Comparison of ENCODE assay signal across 6 mouse cellular contexts in genomic region chr5:35717455-35717854, GRCm38 (mm10).
"Had no signal": no experiment of that assay in that cellular context is flagged by ENCODE, and none has a peak within 500 bp of the region (broad histone marks: within the 10 kb centered on the region; RNA-seq: fewer than 3 reads in every experiment).

No protein-coding gene starts in this region.

- H3K36me3 ChIP-seq: limb, embryonic 10.5 days; liver, embryonic 15.5 days; midbrain, embryonic 10.5 days; neural tube, embryonic 13.5 days had no signal

- H3K4me2 ChIP-seq: liver, embryonic 11.5 days; liver, embryonic 15.5 days; neural tube, embryonic 13.5 days had no signal

- H3K4me3 ChIP-seq: left cerebral cortex, adult 2 months; limb, embryonic 10.5 days; liver, embryonic 15.5 days; midbrain, embryonic 10.5 days; neural tube, embryonic 13.5 days had no signal

- H3K9me3 ChIP-seq: limb, embryonic 10.5 days; liver, embryonic 15.5 days; midbrain, embryonic 10.5 days; neural tube, embryonic 13.5 days had no signal

- H3K4me1 ChIP-seq: liver, embryonic 15.5 days; midbrain, embryonic 10.5 days; neural tube, embryonic 13.5 days had no signal

- H3K27me3 ChIP-seq: liver, embryonic 15.5 days; neural tube, embryonic 13.5 days had no signal

- H3K27ac ChIP-seq: left cerebral cortex, adult 2 months; limb, embryonic 10.5 days; liver, embryonic 15.5 days; midbrain, embryonic 10.5 days; neural tube, embryonic 13.5 days had no signal

- H3K9ac ChIP-seq: liver, embryonic 15.5 days; neural tube, embryonic 13.5 days had no signal
